Mouse (Mus musculus): ENCODE results near the gene Olfr70. TPM values are rescaled to one million over a fixed set of nuclear protein-coding genes. Genes with fewer than 3 reads are reported as not detected.

Olfr70 gene
- total and polyA plus RNA-seq, 2 experiments from 2014 or later, result not detected

DNA sequence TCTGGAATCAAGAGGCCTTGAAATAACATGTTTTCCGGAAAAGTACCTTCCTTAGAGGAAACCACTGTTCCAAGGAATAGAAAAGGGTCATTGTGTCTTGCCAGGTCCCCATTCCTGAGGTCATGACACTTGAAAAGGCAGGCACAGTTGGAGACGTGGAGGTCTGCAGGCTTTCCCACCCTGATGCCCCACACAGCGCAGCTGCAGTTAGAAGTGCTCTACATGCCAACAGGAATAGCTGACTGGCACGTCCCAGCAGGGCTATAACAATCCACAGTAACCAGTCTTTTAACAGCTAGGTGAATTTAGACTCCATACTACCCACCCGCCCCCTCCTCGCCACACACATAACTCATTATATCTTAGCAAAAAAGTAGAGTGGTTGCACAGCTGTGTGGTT is 36.5 kb upstream of the Olfr70 start:
- no peak overlapping the region for H3K4me3 ChIP-seq (ENCODE audit: low read depth, low read length)
- no peaks in the 10 kb centered on the region for H3K4me1 ChIP-seq (ENCODE audit: insufficient read depth, low read length)
- no peak overlapping the region for H3K27ac ChIP-seq (ENCODE audit: low read depth, low read length)
- WGBS, result 71% methylated on average over 6 of the region's 6 CpGs
- H3K27me3 ChIP-seq (ENCODE audit: insufficient read depth, low read length), result no peaks in the 10 kb centered on the region
- TF ChIP-seq CTCF (IDR thresholded peaks at IDR 0.05), result no peak
- ATAC-seq (ENCODE audit: low FRiP score), result no peak
- no peaks in the 10 kb centered on the region for H3K9me3 ChIP-seq (ENCODE audit: low read length)
- H3K9ac ChIP-seq (replicated peaks; ENCODE audit: low read length, poor library complexity, severe bottlenecking), result no peak overlapping the region
- no peak for DNase-seq (ENCODE audit: low spot score)
- no peak overlapping the region for H3K4me2 ChIP-seq (ENCODE audit: low read depth, low read length, poor library complexity, severe bottlenecking)
- H3K36me3 ChIP-seq (ENCODE audit: insufficient read depth, low read length), result no peaks in the 10 kb centered on the region

DNA sequence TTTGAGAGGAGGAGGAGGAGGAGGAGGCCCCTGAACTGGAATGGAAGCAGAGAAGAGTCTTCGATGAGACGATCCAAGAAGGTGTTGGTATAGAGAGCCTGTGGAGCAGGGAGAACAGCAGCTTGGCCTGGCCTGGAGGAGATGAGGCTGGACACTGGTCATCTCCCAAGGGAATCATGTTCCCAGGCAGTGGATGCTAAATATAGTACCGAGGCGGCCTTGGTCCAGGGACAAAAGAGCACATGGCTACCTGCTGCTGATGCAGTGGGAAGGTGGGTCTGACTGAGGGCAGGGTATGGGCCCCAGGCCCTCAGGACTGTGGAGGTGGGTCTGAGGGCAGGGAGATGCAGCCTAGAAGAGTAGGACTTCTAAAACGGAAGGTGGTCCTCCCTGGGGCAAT is 32.6 kb upstream of the Olfr70 start:
- H3K27ac ChIP-seq (ENCODE audit: low read depth, low read length), result no peak overlapping the region
- no peak for TF ChIP-seq CTCF (IDR thresholded peaks at IDR 0.05)

GRCm38 (mm10) chr4:43732171-43732570 is 31.6 kb upstream of the Olfr70 start:
- H3K9ac ChIP-seq (replicated peaks; ENCODE audit: low read length, poor library complexity, severe bottlenecking), result no peak overlapping the region
- no peak for ATAC-seq (ENCODE audit: low FRiP score)
- no peaks in the 10 kb centered on the region for H3K36me3 ChIP-seq (ENCODE audit: insufficient read depth, low read length)
- H3K4me3 ChIP-seq (ENCODE audit: low read depth, low read length), result no peak overlapping the region
- 19% methylated on average over 1 of the region's 1 CpGs for WGBS
- no peaks in the 10 kb centered on the region for H3K27me3 ChIP-seq (ENCODE audit: insufficient read depth, low read length)
- H3K4me2 ChIP-seq (ENCODE audit: low read depth, low read length, poor library complexity, severe bottlenecking), result no peak overlapping the region
- no peak for DNase-seq (ENCODE audit: low spot score)
- H3K27ac ChIP-seq (ENCODE audit: low read depth, low read length), result no peak overlapping the region
- no peak for TF ChIP-seq CTCF (IDR thresholded peaks at IDR 0.05)
- H3K4me1 ChIP-seq (ENCODE audit: insufficient read depth, low read length), result no peaks in the 10 kb centered on the region
- H3K9me3 ChIP-seq (ENCODE audit: low read length), result no peaks in the 10 kb centered on the region

More for the DNA sequence above, 32.6 kb upstream of the Olfr70 start:
- Histone ChIP-seq H3K9ac (replicated peaks; ENCODE audit: low read length, poor library complexity, severe bottlenecking) (no peak overlapping the region), H3K4me1 (ENCODE audit: insufficient read depth, low read length) (no peaks in the 10 kb centered on the region), H3K36me3 (ENCODE audit: insufficient read depth, low read length) (no peaks in the 10 kb centered on the region), H3K4me3 (ENCODE audit: low read depth, low read length) (no peak overlapping the region), H3K27me3 (ENCODE audit: insufficient read depth, low read length) (no peaks in the 10 kb centered on the region), H3K4me2 (ENCODE audit: low read depth, low read length, poor library complexity, severe bottlenecking) (no peak overlapping the region), H3K9me3 (ENCODE audit: low read length) (no peaks in the 10 kb centered on the region)
- whole genome bisulfite sequencing, result 85% methylated on average over 5 of the region's 5 CpGs
- no peak for DNase-seq (ENCODE audit: low spot score)
- no peak for ATAC-seq (ENCODE audit: low FRiP score)

GRCm38 (mm10) chr4:43730750-43731297 is 30.2 kb upstream of the Olfr70 start:
- no peak overlapping the region for H3K4me2 ChIP-seq (ENCODE audit: low read depth, low read length, poor library complexity, severe bottlenecking)
- H3K9me3 ChIP-seq (ENCODE audit: low read length), result no peaks in the 10 kb centered on the region
- ATAC-seq (ENCODE audit: low FRiP score) (no peak), DNase-seq (ENCODE audit: low spot score) (no peak)
- H3K27me3 ChIP-seq (ENCODE audit: insufficient read depth, low read length), result no peaks in the 10 kb centered on the region
- no peaks in the 10 kb centered on the region for H3K4me1 ChIP-seq (ENCODE audit: insufficient read depth, low read length)
- 76% methylated on average over 21 of the region's 21 CpGs for WGBS
- H3K36me3 ChIP-seq (ENCODE audit: insufficient read depth, low read length), result no peaks in the 10 kb centered on the region
- no peak for TF ChIP-seq CTCF (IDR thresholded peaks at IDR 0.05)
- H3K4me3 ChIP-seq (ENCODE audit: low read depth, low read length), result no peak overlapping the region
- no peak overlapping the region for H3K9ac ChIP-seq (replicated peaks; ENCODE audit: low read length, poor library complexity, severe bottlenecking)
- H3K27ac ChIP-seq (ENCODE audit: low read depth, low read length), result no peak overlapping the region

GRCm38 (mm10) chr4:43729794-43730550 is 29.4 kb upstream of the Olfr70 start, which contains the start of gene Spaar:
Spaar (plus strand) TSS chr4:43730034.
- H3K36me3 ChIP-seq (ENCODE audit: insufficient read depth, low read length), result no peaks in the 10 kb centered on the region
- TF ChIP-seq CTCF (IDR thresholded peaks at IDR 0.05), result no peak
- H3K9ac ChIP-seq (replicated peaks; ENCODE audit: low read length, poor library complexity, severe bottlenecking), result no peak within 1 kb of the TSS
- H3K9me3 ChIP-seq (ENCODE audit: low read length), result no peaks in the 10 kb centered on the region
- H3K27ac ChIP-seq (ENCODE audit: low read depth, low read length), result no peak within 1 kb of the TSS
- H3K4me2 ChIP-seq (ENCODE audit: low read depth, low read length, poor library complexity, severe bottlenecking), result no peak within 1 kb of the TSS
- H3K4me1 ChIP-seq (ENCODE audit: insufficient read depth, low read length), result no peaks in the 10 kb centered on the region
- no peak for ATAC-seq (ENCODE audit: low FRiP score)
- WGBS, result 77% methylated on average over 14 of the region's 14 CpGs
- H3K4me3 ChIP-seq (ENCODE audit: low read depth, low read length), result no peak within 1 kb of the TSS
- no peak for DNase-seq (ENCODE audit: low spot score)
- no peaks in the 10 kb centered on the region for H3K27me3 ChIP-seq (ENCODE audit: insufficient read depth, low read length)

DNA sequence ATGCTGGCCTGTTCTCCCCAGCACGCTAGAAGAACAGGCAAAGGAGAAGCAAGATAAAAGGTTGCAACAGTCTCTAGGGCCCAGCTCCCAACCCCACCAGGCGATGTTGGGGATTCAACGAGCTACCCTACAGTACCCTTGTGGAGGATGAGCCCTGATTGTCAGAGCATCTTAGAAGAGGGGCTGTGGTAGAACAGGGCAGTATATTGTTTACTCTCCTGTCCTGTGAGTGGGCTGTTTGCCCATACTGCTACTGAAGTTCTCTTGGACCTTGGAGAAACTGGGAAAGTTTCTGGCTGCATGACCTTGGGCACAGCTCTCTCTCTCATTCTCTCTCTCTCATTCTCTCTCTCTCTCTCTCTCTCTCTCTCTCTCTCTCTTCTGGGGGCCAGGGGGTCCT is 28.5 kb upstream of the Olfr70 start:
- H3K36me3 ChIP-seq (ENCODE audit: insufficient read depth, low read length), result no peaks in the 10 kb centered on the region
- no peak for DNase-seq (ENCODE audit: low spot score)
- WGBS, result 80% methylated on average over 3 of the region's 3 CpGs
- TF ChIP-seq CTCF (IDR thresholded peaks at IDR 0.05), result no peak
- H3K4me3 ChIP-seq (ENCODE audit: low read depth, low read length), result no peak overlapping the region
- no peak for ATAC-seq (ENCODE audit: low FRiP score)
- H3K27me3 ChIP-seq (ENCODE audit: insufficient read depth, low read length), result no peaks in the 10 kb centered on the region
- no peak overlapping the region for H3K9ac ChIP-seq (replicated peaks; ENCODE audit: low read length, poor library complexity, severe bottlenecking)
- no peak overlapping the region for H3K27ac ChIP-seq (ENCODE audit: low read depth, low read length)
- H3K4me2 ChIP-seq (ENCODE audit: low read depth, low read length, poor library complexity, severe bottlenecking), result no peak overlapping the region
- no peaks in the 10 kb centered on the region for H3K4me1 ChIP-seq (ENCODE audit: insufficient read depth, low read length)
- H3K9me3 ChIP-seq (ENCODE audit: low read length), result no peaks in the 10 kb centered on the region
